Comparison of ENCODE assay signal across 19 mouse cellular contexts in genomic region chr1:94910839-94911238, GRCm38 (mm10).
"Had no signal": no experiment of that assay in that cellular context is flagged by ENCODE, and none has a peak within 500 bp of the region (broad histone marks: within the 10 kb centered on the region; RNA-seq: fewer than 3 reads in every experiment).

No protein-coding gene starts in this region.

- H3K36me3 ChIP-seq: kidney, embryonic 15.5 days; limb, embryonic 13.5 days; liver, embryonic 12.5 days; liver, embryonic 15.5 days; lung, embryonic 15.5 days; neural tube, embryonic 12.5 days; neural tube, embryonic 15.5 days had no signal

- H3K4me3 ChIP-seq: kidney, embryonic 15.5 days; limb, embryonic 13.5 days; liver, embryonic 12.5 days; liver, embryonic 15.5 days; lung, embryonic 15.5 days; megakaryocyte, embryonic 14.5 days; neural tube, embryonic 12.5 days; neural tube, embryonic 15.5 days had no signal

- ATAC-seq: intestine, postnatal 0 days; liver, embryonic 12.5 days had no signal

- H3K9ac ChIP-seq: kidney, embryonic 15.5 days; limb, embryonic 13.5 days; liver, embryonic 12.5 days; liver, embryonic 15.5 days; lung, embryonic 15.5 days; neural tube, embryonic 12.5 days; neural tube, embryonic 15.5 days had no signal

- H3K27ac ChIP-seq: kidney, embryonic 15.5 days; limb, embryonic 13.5 days; liver, embryonic 12.5 days; liver, embryonic 15.5 days; lung, embryonic 15.5 days; neural tube, embryonic 12.5 days; neural tube, embryonic 15.5 days had no signal

- H3K27me3 ChIP-seq: kidney, embryonic 15.5 days; limb, embryonic 13.5 days; liver, embryonic 12.5 days; liver, embryonic 15.5 days; lung, embryonic 15.5 days; megakaryocyte, embryonic 14.5 days; neural tube, embryonic 12.5 days; neural tube, embryonic 15.5 days had no signal

- H3K4me2 ChIP-seq: kidney, embryonic 15.5 days; limb, embryonic 13.5 days; liver, embryonic 12.5 days; liver, embryonic 15.5 days; lung, embryonic 15.5 days; neural tube, embryonic 12.5 days; neural tube, embryonic 15.5 days had no signal

- H3K9me3 ChIP-seq: kidney, embryonic 15.5 days; limb, embryonic 13.5 days; liver, embryonic 12.5 days; liver, embryonic 15.5 days; lung, embryonic 15.5 days; megakaryocyte, embryonic 14.5 days; neural tube, embryonic 12.5 days; neural tube, embryonic 15.5 days had no signal

- DNase-seq: kidney, adult 8-10 months; kidney, postnatal 10 days; kidney, postnatal 36 days; left cerebral cortex, postnatal 4 days; liver; lung, adult 18-20 months; lung, postnatal 10 days; lung, postnatal 36 days; thymus, adult 18-20 months; thymus, postnatal 36 days had no signal

- H3K4me1 ChIP-seq: kidney, embryonic 15.5 days; limb, embryonic 13.5 days; liver, embryonic 12.5 days; liver, embryonic 15.5 days; lung, embryonic 15.5 days; megakaryocyte, embryonic 14.5 days; neural tube, embryonic 12.5 days; neural tube, embryonic 15.5 days had no signal
